Mouse (Mus musculus): ENCODE results near the gene Gm5426.

GRCm38 (mm10) chr10:96093890-96094531 is 42.4 kb upstream of the Gm5426 start:
- TF ChIP-seq CTCF (IDR thresholded peaks at IDR 0.05; ENCODE audit: extremely low read depth, insufficient read depth, low read length): no peak
- no peak for TF ChIP-seq POLR2A (IDR thresholded peaks at IDR 0.05; ENCODE audit: extremely low read depth, insufficient read depth, low read length)
